Mouse (Mus musculus) splenic B cell, adult 2 months (primary cell): Measurements from ENCODE around the gene Pdcd10.
A peak's percentile ranks its signal among the peaks of the same experiment; 100 is the strongest.

Source experiments
- DNase-seq: peaks from one replicate; pipeline ENCODE4 v3.0.0-alpha.2; 2011; ENCODE audit warnings: low read depth, low spot score
- H3K27me3 ChIP-seq: 2 replicates; pipeline ENCODE4 v1.6.1; 2012; ENCODE audit warnings: mild to moderate bottlenecking, low read length, moderate library complexity, mixed read lengths; ENCODE audit not compliant: control insufficient read depth, poor library complexity, insufficient read depth, severe bottlenecking
- H3K36me3 ChIP-seq: 2 replicates; pipeline ENCODE4 v1.6.1; 2012; ENCODE audit warnings: mild to moderate bottlenecking, low read length, moderate library complexity, mixed read lengths; ENCODE audit not compliant: control insufficient read depth, poor library complexity, insufficient read depth, severe bottlenecking

Pdcd10 gene

DNA sequence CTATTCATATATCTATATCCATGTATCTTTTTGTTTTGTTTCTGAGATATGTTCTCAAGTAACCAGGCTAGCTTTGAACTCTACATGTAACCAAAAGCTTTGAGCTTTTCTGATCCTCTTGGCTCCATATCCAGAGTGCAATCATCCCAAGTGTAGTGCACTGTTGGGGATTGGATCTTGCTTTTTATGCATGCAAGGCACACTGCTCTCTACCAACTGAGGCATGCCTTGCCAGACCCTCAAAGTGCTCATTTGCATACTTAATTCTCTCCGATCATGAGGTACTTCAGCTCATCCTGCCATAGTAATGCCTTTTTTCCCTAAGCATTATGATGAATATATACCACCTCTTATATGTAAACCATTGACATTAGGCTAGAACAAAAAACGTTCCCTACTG is 35.3 kb downstream of the Pdcd10 start:
- no peak for DNase-seq
- H3K36me3 ChIP-seq, result no peaks in the 10 kb centered on the region; the same call in 1 of the 2 replicates
- H3K27me3 ChIP-seq, result no peaks in the 10 kb centered on the region

DNA sequence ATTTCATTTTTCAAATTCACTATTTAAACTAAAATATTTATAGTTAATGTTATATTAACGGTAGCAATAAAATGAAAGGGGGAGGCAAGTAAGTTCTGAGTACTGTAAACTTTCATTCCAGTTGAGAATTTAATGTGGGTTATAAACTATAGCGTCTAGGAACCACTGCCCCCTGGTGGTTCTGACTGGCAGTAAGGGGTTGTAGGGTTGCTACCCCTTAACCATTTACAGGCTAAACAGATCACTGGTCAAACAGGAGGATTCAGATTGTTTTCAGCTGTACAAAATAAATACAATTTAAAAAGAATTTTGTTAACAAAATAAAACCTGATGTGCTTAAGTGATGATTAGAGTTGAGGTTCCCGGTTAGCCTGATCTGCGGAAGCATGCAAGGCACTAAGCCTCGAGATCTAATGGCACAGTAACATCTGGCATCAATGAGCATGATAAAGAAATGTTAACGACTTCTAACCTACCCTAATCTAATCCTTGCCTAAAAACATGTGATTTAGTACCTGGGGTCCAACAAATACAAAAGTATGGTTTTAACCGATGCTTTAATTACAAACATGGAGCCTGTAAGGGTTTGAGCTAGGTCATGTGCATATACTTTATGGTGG is 38.9 kb downstream of the Pdcd10 start:
- H3K36me3 ChIP-seq, result no peaks in the 10 kb centered on the region; the same call in 1 of the 2 replicates
- DNase-seq, result peak; percentile 75
- H3K27me3 ChIP-seq, result no peaks in the 10 kb centered on the region

DNA sequence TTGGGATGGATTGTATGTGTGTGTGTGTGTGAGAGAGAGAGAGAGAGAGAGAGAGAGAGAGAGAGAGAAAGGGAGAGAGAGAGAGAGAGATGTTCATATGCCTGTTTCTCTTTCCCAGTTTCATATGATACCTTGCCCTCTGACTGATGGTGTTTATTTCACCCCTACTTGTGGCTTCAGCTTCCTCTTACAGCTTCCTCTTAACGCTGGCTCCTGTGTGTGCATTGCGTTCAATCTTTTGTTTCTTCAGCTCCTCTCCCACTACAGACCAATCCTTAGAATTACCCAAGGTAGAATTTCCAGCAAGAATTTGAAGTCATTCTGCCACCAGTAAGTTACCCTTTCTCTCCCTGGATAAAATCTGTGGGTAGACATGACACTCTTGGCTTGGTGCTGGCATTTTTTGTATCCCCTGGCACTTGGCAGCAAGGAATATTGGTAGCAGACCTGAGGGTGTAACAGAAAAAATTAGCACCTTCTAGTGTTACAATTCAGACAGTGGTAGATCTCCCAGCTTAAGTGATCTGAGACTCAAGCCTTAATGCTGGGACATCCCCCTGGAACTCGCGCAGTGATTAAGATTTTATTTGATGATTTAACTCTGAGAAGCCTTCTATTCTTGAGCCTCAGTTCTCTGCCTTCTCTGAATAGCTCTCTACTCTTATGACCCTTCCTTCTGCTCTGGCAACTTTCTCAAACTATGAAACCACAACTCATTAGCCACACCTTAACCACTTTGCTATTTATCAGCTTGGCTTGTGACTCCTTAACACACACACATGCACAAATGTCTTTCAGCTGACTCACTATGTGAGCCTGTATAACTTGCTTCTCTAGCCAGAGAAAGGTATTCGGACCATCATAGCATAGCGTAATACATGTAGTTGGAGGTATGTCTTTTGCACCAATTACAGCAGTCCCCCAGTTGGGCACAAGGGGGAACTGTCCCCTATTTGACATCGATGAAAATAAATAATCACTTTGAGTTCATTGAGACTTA is 57.4 kb downstream of the Pdcd10 start:
- H3K27me3 ChIP-seq, result no peaks in the 10 kb centered on the region
- no peaks in the 10 kb centered on the region for H3K36me3 ChIP-seq
- DNase-seq, result peak; percentile 67

DNA sequence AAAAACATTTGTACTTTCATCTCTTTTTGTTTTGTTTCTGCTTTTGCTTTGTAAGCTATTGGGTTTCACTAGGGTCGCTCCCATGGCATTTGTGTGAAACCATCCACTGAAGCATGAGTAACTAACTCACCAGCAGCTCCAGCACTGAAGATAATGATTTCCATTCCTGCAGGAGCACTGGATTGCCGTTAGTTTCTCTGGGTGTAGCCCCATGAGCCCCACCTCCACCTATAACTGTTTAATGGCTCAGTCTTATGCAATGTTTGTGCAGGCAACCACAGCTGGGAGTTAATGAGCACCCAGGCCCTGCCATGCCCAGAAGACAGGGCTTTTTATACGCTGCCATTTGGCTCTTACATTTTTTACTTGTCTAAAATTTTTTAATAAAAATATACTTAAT is 63.7 kb downstream of the Pdcd10 start:
- Histone ChIP-seq H3K27me3 (no peaks in the 10 kb centered on the region), H3K36me3 (no peaks in the 10 kb centered on the region)
- DNase-seq, result no peak

DNA sequence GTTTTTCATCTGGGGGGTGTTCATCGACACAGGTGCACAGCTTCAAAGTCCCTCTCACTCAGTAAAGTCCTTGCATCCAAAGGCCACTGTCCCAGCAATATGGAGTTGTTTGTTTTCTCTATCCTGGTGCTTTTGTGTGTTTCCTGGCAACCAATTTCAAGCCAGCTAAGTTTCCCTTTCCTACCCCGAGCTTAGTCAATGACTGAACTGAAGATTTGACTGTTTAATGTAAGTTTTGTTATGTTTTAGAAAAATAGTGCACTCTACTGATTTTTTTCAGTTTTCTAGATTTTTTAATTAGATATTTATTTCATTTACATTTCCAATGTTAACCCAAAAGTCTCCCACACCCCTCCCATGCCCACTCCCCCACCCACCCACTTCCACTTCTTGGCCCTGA is 74.6 kb downstream of the Pdcd10 start, which contains the start of gene Wdr49:
Gene Wdr49, minus strand, starts transcription at position 101 of the 400 bp plus-strand sequence.
- Histone ChIP-seq H3K36me3 (no peaks in the 10 kb centered on the region), H3K27me3 (no peaks in the 10 kb centered on the region)
- no peak for DNase-seq

DNA sequence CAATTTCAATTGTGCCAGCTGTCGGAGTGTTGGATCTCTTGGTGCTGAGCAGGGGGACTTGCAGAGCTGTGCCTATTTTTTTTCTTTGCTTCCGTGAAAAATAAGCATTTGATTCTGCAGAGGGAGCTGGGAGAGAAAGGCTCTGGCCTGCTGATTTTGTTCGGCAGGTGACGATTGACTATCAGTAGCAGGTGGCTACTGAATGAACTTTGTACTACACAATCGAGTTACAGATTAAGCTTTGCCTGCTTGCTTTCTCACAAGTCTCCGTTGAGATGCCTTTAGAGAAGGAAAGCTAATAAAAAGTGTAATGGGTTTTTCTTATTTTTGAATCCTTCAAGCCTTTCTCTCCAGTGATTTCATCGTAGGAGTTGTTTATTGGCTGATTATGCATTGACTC is 81.5 kb downstream of the Pdcd10 start:
- no peaks in the 10 kb centered on the region for H3K36me3 ChIP-seq
- no peaks in the 10 kb centered on the region for H3K27me3 ChIP-seq
- no peak for DNase-seq

DNA sequence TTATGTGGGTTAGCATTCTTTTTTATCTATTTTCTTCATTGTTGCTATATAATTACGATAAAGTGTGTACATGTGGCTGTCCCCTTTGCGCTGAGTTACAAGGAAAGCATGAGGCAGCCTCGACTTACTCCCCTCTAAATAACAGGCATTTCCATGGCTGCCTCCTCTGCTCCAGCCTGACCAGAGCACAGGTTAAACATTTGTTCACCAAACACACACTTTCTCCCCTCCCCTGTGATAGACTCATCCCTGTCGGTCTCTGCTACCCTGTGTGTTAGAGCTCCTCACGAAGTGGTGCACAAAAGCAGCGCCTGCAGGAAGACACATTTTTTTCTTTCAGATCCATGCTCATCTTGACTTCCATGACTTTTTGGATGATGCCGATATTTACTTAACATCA is 82.0 kb downstream of the Pdcd10 start:
- H3K27me3 ChIP-seq, result no peaks in the 10 kb centered on the region
- DNase-seq, result no peak
- no peaks in the 10 kb centered on the region for H3K36me3 ChIP-seq

DNA sequence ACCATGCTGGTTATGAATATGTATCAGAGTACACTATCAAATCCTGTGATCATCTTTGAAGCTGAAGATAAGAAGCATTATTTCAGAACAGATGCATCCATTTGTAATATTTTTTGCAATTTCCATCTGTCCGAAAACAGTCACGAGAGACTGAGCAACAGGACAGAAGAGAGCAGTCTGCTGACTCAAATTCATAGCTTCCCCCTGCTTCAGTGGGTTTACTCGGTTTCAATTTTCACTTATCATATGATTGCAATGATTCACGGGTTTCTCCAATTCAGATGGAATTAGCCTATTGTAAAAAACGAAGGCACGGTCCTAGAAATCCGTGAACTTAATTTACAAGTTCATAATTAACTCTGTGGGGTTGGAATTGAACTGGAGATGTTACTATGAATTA is 88.5 kb downstream of the Pdcd10 start:
- Histone ChIP-seq H3K36me3 (no peaks in the 10 kb centered on the region), H3K27me3 (no peaks in the 10 kb centered on the region)
- DNase-seq, result no peak
